Mouse (Mus musculus) thymus, adult 2 months (tissue): ENCODE results near the gene Slc28a2.

ENCODE experiments used
- CTCF ChIP-seq: fragments of 200-500 bp; IDR thresholded peaks from 2 replicates; pipeline ENCODE4 v1.5.1; 2012; ENCODE audit warnings: mild to moderate bottlenecking, control low read depth, low read length, moderate library complexity, borderline replicate concordance; ENCODE audit not compliant: control insufficient read depth, poor library complexity, insufficient read depth; ENCODE audit errors: extremely low read depth
- POLR2A ChIP-seq: fragments of 200-500 bp; IDR thresholded peaks from 2 replicates; pipeline ENCODE4 v1.6.1; 2012; ENCODE audit warnings: mild to moderate bottlenecking, low read length, control low read depth, moderate library complexity; ENCODE audit not compliant: control insufficient read depth, poor library complexity, insufficient read depth; ENCODE audit errors: extremely low read depth

- TF ChIP-seq POLR2A (peak; percentile 38; the same call in 1 of the 2 replicates), CTCF (peak; percentile 97)
These were observed 41.2 kb downstream of the Slc28a2 start for GRCm38 (mm10) chr2:122467351-122468013.
